In the genomic region with DNA sequence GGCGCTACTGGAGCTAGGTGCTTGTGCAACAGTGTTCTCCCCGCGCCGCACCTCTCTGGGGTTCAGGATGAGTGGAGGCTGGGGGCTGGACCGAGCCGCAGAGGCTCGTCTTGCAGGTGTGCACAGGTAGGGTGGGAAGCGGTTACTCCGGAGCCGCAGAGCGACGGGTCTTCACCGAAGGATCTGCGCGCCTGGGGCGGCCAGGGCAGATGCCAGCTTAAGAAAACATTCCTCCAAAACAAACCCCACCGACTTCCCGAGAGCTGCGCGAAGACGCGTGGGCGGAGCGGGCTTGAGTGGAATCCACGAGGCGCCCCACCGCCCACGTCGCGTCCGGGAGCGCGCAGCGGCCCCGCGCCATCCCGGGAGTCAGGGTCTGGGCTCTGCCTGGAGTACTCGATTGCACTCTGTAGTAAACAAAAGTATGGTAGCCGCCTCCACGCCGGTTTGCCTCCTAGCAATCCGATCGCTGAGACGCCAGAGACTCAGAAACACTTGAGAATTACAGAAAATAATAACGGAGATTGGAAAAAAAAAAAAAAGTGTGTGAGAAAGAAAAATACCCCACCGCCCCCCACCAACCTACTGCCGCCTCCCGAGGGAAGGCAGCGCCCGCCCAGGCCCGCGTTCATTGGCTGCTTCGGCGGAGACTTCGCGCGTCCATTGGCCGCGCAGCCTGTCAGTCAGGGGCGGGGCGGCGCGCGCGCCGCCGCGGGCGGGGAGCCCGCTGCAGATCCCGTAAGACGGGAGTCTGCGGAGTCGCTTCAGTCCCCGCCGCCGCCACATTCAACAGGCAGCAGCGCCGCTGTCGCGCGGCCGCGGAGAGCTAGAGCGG, we compare ENCODE assay signal across 8 mouse cellular contexts. TPM values are rescaled to one million over a fixed set of nuclear protein-coding genes. Genes with fewer than 3 reads are reported as not detected.
DNase-seq lines count a peak whose midpoint lies in the region; ATAC-seq lines count a peak whose summit lies in the region.

A gene (plus strand): TSS at position 685 of the 835 bp plus-strand sequence.

- H3K27ac ChIP-seq in intestine, embryonic 15.5 days, result peak within 1 kb of the TSS; percentile 95
- no peak within 1 kb of the TSS for H3K27ac ChIP-seq in midbrain, embryonic 11.5 days (ENCODE audit: low read depth, low read length)

- peak within 1 kb of the TSS; percentile 95 for H3K4me3 ChIP-seq in intestine, embryonic 15.5 days (replicated peaks)
- H3K4me3 ChIP-seq in midbrain, embryonic 11.5 days (ENCODE audit: low read depth, low read length), result peak within 1 kb of the TSS; percentile 75

- peaks cover 7% of the 10 kb centered on the region for H3K4me1 ChIP-seq in intestine, embryonic 15.5 days (replicated peaks)
- H3K4me1 ChIP-seq in midbrain, embryonic 11.5 days (ENCODE audit: control insufficient read depth, insufficient read depth, low read length), result peaks cover 23% of the 10 kb centered on the region

- H3K9me3 ChIP-seq in intestine, embryonic 15.5 days, result no peaks in the 10 kb centered on the region
- no peaks in the 10 kb centered on the region for H3K9me3 ChIP-seq in midbrain, embryonic 11.5 days (ENCODE audit: control insufficient read depth, low read length)

- no peaks in the 10 kb centered on the region for H3K27me3 ChIP-seq in intestine, embryonic 15.5 days (replicated peaks)
- H3K27me3 ChIP-seq in midbrain, embryonic 11.5 days (ENCODE audit: control insufficient read depth, insufficient read depth, low read length), result peaks cover 35% of the 10 kb centered on the region

- H3K4me2 ChIP-seq in intestine, embryonic 15.5 days (replicated peaks), result peak within 1 kb of the TSS; percentile 97
- H3K4me2 ChIP-seq in midbrain, embryonic 11.5 days, result peak within 1 kb of the TSS; percentile 95

- ATAC-seq in intestine, embryonic 15.5 days, result peak; percentile 94
- peak; percentile 94 for ATAC-seq in midbrain, embryonic 11.5 days (ENCODE audit: low FRiP score)

- under 1% methylated on average over 85 of the region's 85 CpGs for WGBS in intestine, embryonic 15.5 days
- under 1% methylated on average over 84 of the region's 85 CpGs for WGBS in midbrain, embryonic 11.5 days

- peak; percentile 70 for DNase-seq in adrenal gland, adult 8-10 months
- DNase-seq in embryo, embryonic 11 days, result peak; percentile 93
- peak; percentile 88 to 89 for DNase-seq in gastrocnemius, postnatal 36 days
- peak; percentile 89 for DNase-seq in left cerebral cortex, postnatal 4 days
- peak; percentile 100 for DNase-seq in midbrain, embryonic 11.5 days (ENCODE audit: low spot score, missing footprints)
- peak; percentile 93 for DNase-seq in skeletal muscle tissue, adult 2 months (ENCODE audit: low read depth, low spot score)
- DNase-seq in MN1 (ENCODE audit: low spot score), result no peak

- H3K36me3 ChIP-seq in intestine, embryonic 15.5 days, result no peaks in the 10 kb centered on the region
- H3K36me3 ChIP-seq in midbrain, embryonic 11.5 days (ENCODE audit: control insufficient read depth, insufficient read depth, low read length), result no peaks in the 10 kb centered on the region

- intact Hi-C loops in gastrocnemius, postnatal 36 days (cut with DNase I), result loop anchor here (2.0 to 10.0 kb wide), 3 partner anchors 134 to 333 kb away; no protein-coding TSS in a partner anchor
- intact Hi-C loops in left cerebral cortex, postnatal 4 days (cut with DNase I), result loop anchor here (10.0 kb wide), 2 partner anchors 347 to 577 kb away; no protein-coding TSS in a partner anchor

- peak within 1 kb of the TSS; percentile 83 for H3K9ac ChIP-seq in intestine, embryonic 15.5 days
- peak within 1 kb of the TSS; percentile 71 for H3K9ac ChIP-seq in midbrain, embryonic 11.5 days (ENCODE audit: low read length)

RNA-seq across cellular contexts. Expression of the gene that starts here (rescaled TPM):
- 10 to 100 TPM; 21.2 to 23.6 (median 22.5) TPM for total RNA-seq in adrenal gland, adult 8-10 months (2022)
- 10 to 100 TPM; 19.0 to 29.2 TPM for total RNA-seq in gastrocnemius, postnatal 36 days (2021)
- polyA plus RNA-seq in intestine, embryonic 15.5 days (2015; fragmentation: Nextera tagmentation; extraction: Ambion mirVana), result 5.8 and 6.4 TPM in 2 replicates
- 10 to 100 TPM; 14.6 to 15.1 TPM for total RNA-seq in left cerebral cortex, postnatal 4 days (2021)
- polyA plus RNA-seq in midbrain, embryonic 11.5 days (2014; fragmentation: Nextera tagmentation; extraction: Ambion mirVana), result 2.7 and 3.0 TPM in 2 replicates
